Mouse (Mus musculus): ENCODE data around the gene Tef.
A peak's percentile ranks its signal among the peaks of the same experiment; 100 is the strongest.

The Tef gene

GRCm38 (mm10) chr15:81765651-81766050, 36.6 kb upstream of the Tef start:
- peaks cover 38% of the 10 kb centered on the region for H3K4me1 ChIP-seq (replicated peaks; ENCODE audit: low read depth, low read length)
- no peak for TF ChIP-seq NANOG (IDR thresholded peaks at IDR 0.05; ENCODE audit: borderline replicate concordance, low read length)
- no peak for TF ChIP-seq CTCF (conservative IDR thresholded peaks at IDR 0.05; ENCODE audit: low read length)
- no peak for TF ChIP-seq POU5F1 (IDR thresholded peaks at IDR 0.05; ENCODE audit: borderline replicate concordance, low read length)
- peaks cover 17% of the 10 kb centered on the region for H3K36me3 ChIP-seq (ENCODE audit: insufficient read depth, low read length)
- no peak overlapping the region for H3K4me3 ChIP-seq (replicated peaks; ENCODE audit: low read length)
- no peaks in the 10 kb centered on the region for H3K27me3 ChIP-seq (ENCODE audit: insufficient read depth, low read length)
- no peaks in the 10 kb centered on the region for H3K9me3 ChIP-seq (ENCODE audit: low read length)

DNA sequence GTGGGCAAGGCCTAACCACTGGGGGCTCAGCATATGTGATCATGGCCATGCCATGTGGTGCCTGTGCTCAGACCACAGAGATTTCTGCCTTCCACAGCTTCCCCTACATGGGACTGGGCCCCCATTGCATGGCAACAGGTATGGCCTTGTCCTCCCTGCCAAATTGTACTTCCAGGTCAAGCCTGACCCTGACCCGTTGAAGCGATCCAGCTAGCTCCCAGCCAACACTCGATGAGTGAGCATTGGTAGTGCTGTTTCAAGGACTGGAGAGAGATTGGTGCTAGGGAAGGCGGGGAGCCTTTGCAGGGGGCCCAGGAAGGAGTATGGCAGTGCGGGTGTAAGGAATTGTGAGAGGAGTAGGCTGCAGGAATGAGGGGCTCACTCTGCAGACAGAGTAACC, 35.8 kb upstream of the Tef start:
- Histone ChIP-seq H3K4me3 (replicated peaks; ENCODE audit: low read length) (no peak overlapping the region), H3K9me3 (ENCODE audit: low read length) (no peaks in the 10 kb centered on the region), H3K4me1 (replicated peaks; ENCODE audit: low read depth, low read length) (peaks cover 38% of the 10 kb centered on the region), H3K36me3 (ENCODE audit: insufficient read depth, low read length) (peaks cover 17% of the 10 kb centered on the region), H3K27me3 (ENCODE audit: insufficient read depth, low read length) (no peaks in the 10 kb centered on the region)
- TF ChIP-seq NANOG (IDR thresholded peaks at IDR 0.05; ENCODE audit: borderline replicate concordance, low read length) (no peak), POU5F1 (IDR thresholded peaks at IDR 0.05; ENCODE audit: borderline replicate concordance, low read length) (no peak), CTCF (conservative IDR thresholded peaks at IDR 0.05; ENCODE audit: low read length) (no peak)

DNA sequence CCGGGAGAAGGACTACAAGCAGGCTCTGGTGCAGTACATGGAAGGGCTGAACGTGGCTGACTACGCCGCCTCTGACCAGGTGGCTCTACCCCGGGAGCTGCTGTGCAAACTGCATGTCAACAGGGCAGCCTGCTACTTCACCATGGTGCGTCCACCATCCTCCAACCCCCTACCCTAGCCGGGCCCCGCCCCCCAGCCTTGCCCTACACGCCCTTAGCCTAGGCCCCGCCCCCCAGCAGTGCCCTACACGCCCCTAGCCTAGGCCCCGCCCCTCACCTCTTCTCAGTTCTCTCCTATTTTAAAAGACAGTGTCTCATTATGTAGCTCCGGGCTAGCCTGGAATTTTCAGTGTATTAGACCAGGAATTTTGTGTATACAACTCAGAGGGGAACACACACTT, 33.2 kb upstream of the Tef start:
- H3K4me3 ChIP-seq (replicated peaks; ENCODE audit: low read length): peak overlapping the region; percentile 64
- peaks cover 45% of the 10 kb centered on the region for H3K4me1 ChIP-seq (replicated peaks; ENCODE audit: low read depth, low read length)
- H3K27me3 ChIP-seq (ENCODE audit: insufficient read depth, low read length): no peaks in the 10 kb centered on the region
- H3K36me3 ChIP-seq (ENCODE audit: insufficient read depth, low read length): peaks cover 35% of the 10 kb centered on the region
- H3K9me3 ChIP-seq (ENCODE audit: low read length): no peaks in the 10 kb centered on the region
- no peak for TF ChIP-seq NANOG (IDR thresholded peaks at IDR 0.05; ENCODE audit: borderline replicate concordance, low read length)
- no peak for TF ChIP-seq CTCF (conservative IDR thresholded peaks at IDR 0.05; ENCODE audit: low read length)

DNA sequence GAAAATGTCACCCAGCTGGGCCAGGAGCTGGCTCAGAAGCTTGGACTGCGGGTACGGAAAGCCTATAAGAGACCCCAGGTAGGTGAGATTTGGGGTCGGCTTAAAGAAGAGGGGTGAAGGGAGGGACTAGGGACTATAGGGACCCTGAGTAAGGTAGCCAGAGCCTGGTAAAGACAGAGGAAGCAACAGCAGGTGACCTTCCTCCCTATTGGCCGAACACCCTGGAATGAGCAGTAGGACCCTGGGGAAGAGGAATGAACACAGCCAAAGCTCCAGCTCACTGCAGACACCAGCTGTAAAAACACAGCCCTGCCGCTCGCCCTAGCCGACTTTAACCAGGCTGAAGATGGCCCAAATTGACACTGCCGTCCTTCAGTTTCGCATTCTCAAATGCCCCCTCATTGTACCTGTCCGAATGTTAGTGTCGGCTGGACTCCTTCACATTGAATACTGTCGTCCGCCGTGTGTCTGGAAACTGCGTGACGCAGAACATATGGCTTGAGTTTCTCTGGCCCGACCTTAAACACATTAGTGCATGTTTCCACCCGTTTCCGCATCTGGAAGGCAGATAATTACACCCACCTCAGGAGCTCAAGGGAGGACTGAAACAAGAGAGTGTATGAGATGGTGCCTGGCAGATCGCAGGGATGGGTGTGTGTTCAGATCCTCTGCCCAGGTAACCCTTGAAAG, 29.6 kb upstream of the Tef start:
- H3K27me3 ChIP-seq (ENCODE audit: insufficient read depth, low read length): no peaks in the 10 kb centered on the region
- peaks cover 37% of the 10 kb centered on the region for H3K4me1 ChIP-seq (replicated peaks; ENCODE audit: low read depth, low read length)
- H3K9me3 ChIP-seq (ENCODE audit: low read length): no peaks in the 10 kb centered on the region
- H3K4me3 ChIP-seq (replicated peaks; ENCODE audit: low read length): no peak overlapping the region; the same call in 1 of the 2 replicates
- peaks cover 66% of the 10 kb centered on the region for H3K36me3 ChIP-seq (ENCODE audit: insufficient read depth, low read length)
- no peak for TF ChIP-seq POU5F1 (IDR thresholded peaks at IDR 0.05; ENCODE audit: borderline replicate concordance, low read length)
- TF ChIP-seq CTCF (conservative IDR thresholded peaks at IDR 0.05; ENCODE audit: low read length): no peak
- TF ChIP-seq NANOG (IDR thresholded peaks at IDR 0.05; ENCODE audit: borderline replicate concordance, low read length): no peak

- Histone ChIP-seq H3K36me3 (ENCODE audit: insufficient read depth, low read length) (peaks cover 83% of the 10 kb centered on the region), H3K27me3 (ENCODE audit: insufficient read depth, low read length) (no peaks in the 10 kb centered on the region), H3K4me3 (replicated peaks; ENCODE audit: low read length) (no peak overlapping the region), H3K9me3 (ENCODE audit: low read length) (no peaks in the 10 kb centered on the region), H3K4me1 (replicated peaks; ENCODE audit: low read depth, low read length) (peaks cover 19% of the 10 kb centered on the region)
- TF ChIP-seq CTCF (conservative IDR thresholded peaks at IDR 0.05; ENCODE audit: low read length) (no peak), POU5F1 (IDR thresholded peaks at IDR 0.05; ENCODE audit: borderline replicate concordance, low read length) (no peak), NANOG (IDR thresholded peaks at IDR 0.05; ENCODE audit: borderline replicate concordance, low read length) (no peak)
Measured at GRCm38 (mm10) chr15:81774505-81775171, 27.6 kb upstream of the Tef start.

GRCm38 (mm10) chr15:81776631-81777422, 25.4 kb upstream of the Tef start:
- H3K36me3 ChIP-seq (ENCODE audit: insufficient read depth, low read length): peaks cover 98% of the 10 kb centered on the region
- no peak overlapping the region for H3K4me3 ChIP-seq (replicated peaks; ENCODE audit: low read length)
- H3K4me1 ChIP-seq (replicated peaks; ENCODE audit: low read depth, low read length): peaks cover 19% of the 10 kb centered on the region
- no peaks in the 10 kb centered on the region for H3K27me3 ChIP-seq (ENCODE audit: insufficient read depth, low read length)
- H3K9me3 ChIP-seq (ENCODE audit: low read length): no peaks in the 10 kb centered on the region
- no peak for TF ChIP-seq CTCF (conservative IDR thresholded peaks at IDR 0.05; ENCODE audit: low read length)
- TF ChIP-seq NANOG (IDR thresholded peaks at IDR 0.05; ENCODE audit: borderline replicate concordance, low read length): no peak
- TF ChIP-seq POU5F1 (IDR thresholded peaks at IDR 0.05; ENCODE audit: borderline replicate concordance, low read length): no peak

GRCm38 (mm10) chr15:81781816-81782215, 20.4 kb upstream of the Tef start:
- TF ChIP-seq POU5F1 (IDR thresholded peaks at IDR 0.05; ENCODE audit: borderline replicate concordance, low read length): no peak
- no peak for TF ChIP-seq CTCF (conservative IDR thresholded peaks at IDR 0.05; ENCODE audit: low read length)
- no peak for TF ChIP-seq NANOG (IDR thresholded peaks at IDR 0.05; ENCODE audit: borderline replicate concordance, low read length)
- Histone ChIP-seq H3K4me3 (replicated peaks; ENCODE audit: low read length) (no peak overlapping the region), H3K36me3 (ENCODE audit: insufficient read depth, low read length) (peaks cover 96% of the 10 kb centered on the region), H3K4me1 (replicated peaks; ENCODE audit: low read depth, low read length) (peaks cover 7% of the 10 kb centered on the region), H3K9me3 (ENCODE audit: low read length) (no peaks in the 10 kb centered on the region), H3K27me3 (ENCODE audit: insufficient read depth, low read length) (no peaks in the 10 kb centered on the region)

DNA sequence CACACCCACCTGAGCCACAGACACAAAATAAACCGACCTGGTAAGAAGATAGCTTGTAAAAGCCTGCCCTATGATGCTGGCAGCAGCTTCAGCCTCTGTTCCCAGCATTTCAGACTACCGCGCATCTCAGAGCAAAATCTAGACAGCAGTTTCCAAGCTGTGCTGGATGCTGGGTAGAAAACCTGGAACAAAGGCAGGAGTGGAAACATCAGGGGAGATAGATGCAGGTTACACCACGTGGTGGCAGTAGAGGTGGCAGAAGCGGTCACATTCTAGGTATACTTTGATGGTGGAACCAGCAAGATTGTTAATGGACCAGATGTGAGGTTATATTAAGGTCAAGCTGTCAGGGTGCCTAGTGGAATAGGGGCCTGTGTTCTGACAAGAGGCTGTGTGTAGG, 17.5 kb upstream of the Tef start:
- H3K36me3 ChIP-seq (ENCODE audit: insufficient read depth, low read length): peaks cover 87% of the 10 kb centered on the region
- no peak overlapping the region for H3K4me3 ChIP-seq (replicated peaks; ENCODE audit: low read length)
- no peaks in the 10 kb centered on the region for H3K9me3 ChIP-seq (ENCODE audit: low read length)
- no peaks in the 10 kb centered on the region for H3K27me3 ChIP-seq (ENCODE audit: insufficient read depth, low read length)
- H3K4me1 ChIP-seq (replicated peaks; ENCODE audit: low read depth, low read length): peaks cover 7% of the 10 kb centered on the region
- no peak for TF ChIP-seq POU5F1 (IDR thresholded peaks at IDR 0.05; ENCODE audit: borderline replicate concordance, low read length)
- TF ChIP-seq CTCF (conservative IDR thresholded peaks at IDR 0.05; ENCODE audit: low read length): no peak
- TF ChIP-seq NANOG (IDR thresholded peaks at IDR 0.05; ENCODE audit: borderline replicate concordance, low read length): no peak
